Mouse (Mus musculus) MN1 (cell line): ENCODE data around the gene Trir.

Experiments
- DNase-seq: peaks from one replicate; pipeline ENCODE4 v3.0.0-alpha.2; 2016; ENCODE audit warnings: low spot score

Trir gene

GRCm38 (mm10) chr8:84994375-84994774 is 32.2 kb upstream of the Trir start:
- DNase-seq = no peak

DNA sequence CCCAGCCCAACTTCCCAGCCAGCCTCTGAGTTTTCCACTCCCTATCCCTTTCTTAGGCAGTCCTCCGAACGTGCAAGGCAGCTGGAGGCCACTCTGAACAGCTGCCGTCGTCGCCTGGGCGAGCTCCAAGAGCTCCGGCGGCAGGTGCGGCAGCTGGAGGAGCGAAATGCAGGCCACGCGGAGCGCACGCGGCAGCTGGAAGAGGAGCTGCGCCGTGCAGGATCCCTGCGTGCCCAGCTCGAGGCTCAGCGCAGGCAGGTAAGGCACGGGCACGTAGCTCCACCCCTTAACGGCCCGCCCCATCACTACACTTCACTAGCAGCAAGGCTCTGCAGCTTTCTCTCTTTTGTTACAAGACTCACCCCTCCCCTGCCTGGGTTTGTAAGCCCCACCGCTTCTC is 30.9 kb upstream of the Trir start:
- DNase-seq = no peak

DNA sequence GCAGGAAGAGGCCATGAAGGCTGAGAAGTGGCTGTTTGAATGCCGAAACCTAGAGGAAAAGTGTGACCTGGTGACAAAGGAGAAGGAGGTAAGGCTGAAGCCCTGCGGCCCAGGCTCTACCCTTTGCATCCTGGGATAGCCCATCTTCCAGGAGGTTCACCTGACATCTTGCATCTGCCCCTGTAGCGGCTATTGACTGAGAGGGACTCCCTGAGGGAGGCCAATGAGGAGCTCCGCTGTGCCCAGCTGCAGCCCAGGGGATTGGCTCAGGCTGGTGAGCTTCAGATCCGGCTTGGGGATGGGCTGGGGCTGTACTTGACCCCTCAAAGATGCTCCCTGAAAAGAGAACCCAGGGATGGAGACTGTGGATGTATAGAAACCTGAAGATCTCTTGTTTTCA is 29.6 kb upstream of the Trir start:
- DNase-seq = no peak

DNA sequence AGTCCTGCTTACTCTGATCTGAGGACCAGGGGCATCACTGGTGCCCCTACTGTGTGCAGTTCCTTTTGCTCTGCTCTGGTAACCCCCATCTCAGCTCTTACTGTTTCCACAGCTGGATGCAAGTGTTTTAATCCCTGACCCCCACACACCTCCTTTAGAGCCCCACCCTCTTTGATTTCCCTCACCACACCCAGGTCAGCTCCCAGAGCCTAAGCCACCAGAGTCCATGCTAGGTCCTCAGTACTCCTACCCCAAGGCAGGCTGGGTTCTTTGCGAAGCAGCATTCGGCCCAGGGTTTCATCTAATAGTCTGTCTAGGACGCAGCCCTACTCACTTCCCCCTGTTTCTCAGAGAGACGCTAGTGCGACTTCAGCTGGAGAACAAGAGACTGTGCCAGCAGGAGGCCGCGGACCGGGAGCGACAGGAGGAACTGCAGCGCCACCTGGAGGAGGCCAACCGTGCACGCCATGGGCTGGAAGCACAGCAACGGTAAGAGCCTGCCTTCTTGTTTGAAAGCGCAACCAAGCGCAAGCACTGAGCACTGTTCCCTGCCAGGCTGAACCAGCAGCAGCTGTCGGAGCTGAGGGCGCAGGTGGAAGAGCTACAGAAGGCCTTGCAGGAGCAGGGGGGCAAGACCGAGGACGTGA is 28.9 kb upstream of the Trir start:
- peak; percentile 89 for DNase-seq

GRCm38 (mm10) chr8:85007686-85008085 is 18.9 kb upstream of the Trir start:
- no peak for DNase-seq

DNA sequence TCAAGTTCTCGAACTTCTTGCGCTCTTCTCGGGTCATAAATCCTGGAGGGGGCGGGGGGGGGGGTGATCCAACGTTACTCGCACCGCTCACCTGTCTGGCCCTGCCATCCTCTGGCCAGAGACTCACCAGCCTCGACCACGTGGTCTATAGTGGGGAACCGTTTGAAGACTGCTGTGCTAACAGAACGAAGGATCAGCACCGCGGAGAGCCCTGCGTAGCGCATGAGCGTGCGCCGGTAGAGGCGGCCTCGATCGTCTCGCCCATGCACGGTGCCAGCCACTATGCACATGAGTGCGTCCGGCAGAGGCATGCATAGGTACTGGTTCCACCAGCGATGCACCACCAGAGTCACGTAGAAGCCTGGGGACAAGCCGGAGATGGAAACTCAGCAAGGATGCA is 15.4 kb upstream of the Trir start:
- DNase-seq = no peak

DNA sequence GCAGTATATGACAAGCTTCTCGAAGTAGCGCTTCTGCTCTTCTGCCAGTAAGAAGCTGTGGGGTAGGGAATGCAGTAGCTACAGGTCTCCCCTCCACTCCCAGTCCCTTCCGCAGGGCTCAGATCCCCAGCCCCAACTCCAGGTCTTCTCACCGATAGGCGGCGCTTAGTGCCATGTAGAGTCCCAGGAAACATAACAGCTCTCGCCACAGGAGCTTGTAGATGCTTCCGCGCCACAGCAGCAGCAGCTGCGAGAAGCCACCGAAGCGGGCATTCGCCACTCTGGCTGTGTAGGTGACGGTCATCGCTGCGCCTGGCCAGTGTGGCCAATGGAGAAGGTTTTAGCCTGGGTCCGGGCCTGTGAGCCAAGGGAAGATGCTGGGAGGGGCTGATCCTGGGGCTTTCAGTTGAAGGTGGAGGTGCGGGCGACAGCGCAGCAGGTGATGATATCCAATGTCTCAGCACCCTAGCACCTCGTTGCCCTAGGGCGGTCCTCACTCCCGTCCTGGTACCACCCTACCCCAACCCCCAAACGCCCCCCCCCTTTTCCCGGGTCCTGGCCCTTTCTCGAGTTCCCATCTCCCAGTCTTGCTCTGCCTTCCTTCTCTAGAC is 13.3 kb upstream of the Trir start:
- no peak for DNase-seq

DNA sequence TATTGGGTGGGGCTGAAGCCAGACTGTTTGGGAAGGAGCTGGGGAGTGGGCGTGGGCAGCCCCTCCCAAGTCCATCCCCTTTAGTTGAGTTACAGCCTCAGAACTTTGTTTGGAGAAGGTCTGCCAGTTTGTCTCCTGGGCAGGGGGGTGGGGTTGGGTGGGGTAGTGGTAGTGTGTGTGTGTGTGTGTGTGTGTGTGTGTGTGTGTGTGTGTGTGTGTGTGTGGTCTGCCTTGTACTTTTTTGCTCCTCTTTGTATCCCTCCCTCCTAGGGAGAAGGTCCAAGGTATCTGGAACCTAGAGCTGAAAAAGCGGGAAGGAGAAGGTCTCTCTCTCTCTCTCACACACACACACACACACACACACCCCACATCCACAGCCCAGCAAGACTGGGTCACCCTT is 12.2 kb upstream of the Trir start, which contains the start of gene Best2:
Gene Best2 (minus strand): TSS at position 101 of the 400 bp plus-strand sequence.
- no peak for DNase-seq

DNA sequence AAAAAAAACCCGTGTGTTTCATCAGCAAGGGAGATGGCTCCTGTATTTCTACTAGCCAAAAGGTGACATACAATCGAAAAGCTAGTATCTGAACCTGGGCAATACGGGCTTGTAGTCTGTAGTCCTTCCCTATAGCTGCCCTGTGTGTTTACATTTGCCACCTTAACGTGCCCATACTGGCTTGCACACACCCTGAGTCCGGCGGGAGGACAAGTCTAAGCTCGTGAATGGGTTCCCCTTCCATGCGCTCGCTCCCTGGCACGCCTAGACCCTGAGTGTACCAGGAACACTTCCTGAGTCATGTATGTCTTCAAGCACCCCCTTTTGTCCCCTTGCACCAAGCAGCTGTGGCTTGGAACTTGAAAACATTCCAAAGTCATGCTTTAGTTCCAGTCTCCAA is 9.9 kb upstream of the Trir start:
- DNase-seq = no peak

DNA sequence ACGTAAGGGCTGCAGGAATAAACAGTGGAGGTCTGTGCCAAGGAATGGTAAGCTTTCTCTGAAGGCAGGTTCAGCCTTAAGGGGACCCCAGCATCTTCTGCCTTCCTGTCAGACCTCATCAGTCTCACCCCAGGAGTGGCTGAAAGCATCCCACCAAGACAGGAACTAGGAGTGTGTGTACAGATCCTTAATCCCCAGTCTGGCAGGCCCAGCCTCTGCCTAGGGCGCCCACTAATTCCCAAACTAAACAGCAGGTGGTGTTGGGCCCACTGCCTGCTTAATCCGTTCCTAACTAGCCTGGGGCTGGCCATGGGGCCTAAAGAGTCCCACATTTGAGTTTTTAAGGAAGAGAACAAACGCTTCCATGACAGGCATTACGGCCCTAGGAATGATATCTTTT is 9.4 kb upstream of the Trir start:
- DNase-seq = no peak

GRCm38 (mm10) chr8:85021514-85022055 is 5.0 kb upstream of the Trir start:
- DNase-seq = no peak

DNA sequence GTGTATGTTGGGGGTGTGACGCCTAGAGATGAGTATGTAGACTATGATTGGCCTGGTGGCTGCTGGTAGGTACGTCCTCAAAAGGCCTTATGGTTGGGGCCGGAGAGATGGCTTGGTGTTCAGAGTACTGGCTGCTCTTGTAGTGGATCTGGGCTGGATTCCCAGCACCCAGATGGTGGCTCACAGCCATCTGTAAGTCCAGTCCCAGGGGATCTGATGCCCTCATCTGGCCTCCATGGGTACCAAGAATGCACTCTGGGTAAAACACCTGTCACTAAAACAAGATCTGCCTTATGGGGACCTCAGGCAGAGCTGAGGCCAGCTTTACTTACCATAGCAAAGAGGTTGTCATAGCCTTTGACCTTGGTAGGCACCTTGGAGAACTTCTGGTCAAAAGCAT is 2.8 kb upstream of the Trir start:
- peak; percentile 61 for DNase-seq

- DNase-seq = peak; percentile 96
Observed at GRCm38 (mm10) chr8:85025098-85025932, 1.3 kb upstream of the Trir start, which contains the start of gene Asna1. Asna1 (minus strand) TSS chr8:85025281.

DNA sequence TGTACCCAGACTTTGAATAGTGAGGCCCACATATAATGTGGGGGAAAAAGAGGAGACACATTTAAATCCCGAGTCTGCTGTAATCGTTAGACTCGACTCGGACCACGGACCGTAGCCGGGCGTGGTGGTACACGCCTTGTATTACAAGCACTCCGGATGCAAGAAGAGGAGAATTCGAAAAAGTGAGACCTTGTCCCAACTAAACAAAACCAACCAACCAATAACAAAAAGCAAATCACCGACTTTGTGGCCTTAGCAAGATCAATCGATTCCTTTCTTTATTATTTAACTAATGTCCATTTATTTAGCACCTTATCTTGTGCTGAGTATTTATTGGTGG is 863 bp downstream of the Trir start:
- DNase-seq = peak; percentile 46

- peak; percentile 59 for DNase-seq
Observed at GRCm38 (mm10) chr8:85027922-85028321, 1.3 kb downstream of the Trir start.

DNA sequence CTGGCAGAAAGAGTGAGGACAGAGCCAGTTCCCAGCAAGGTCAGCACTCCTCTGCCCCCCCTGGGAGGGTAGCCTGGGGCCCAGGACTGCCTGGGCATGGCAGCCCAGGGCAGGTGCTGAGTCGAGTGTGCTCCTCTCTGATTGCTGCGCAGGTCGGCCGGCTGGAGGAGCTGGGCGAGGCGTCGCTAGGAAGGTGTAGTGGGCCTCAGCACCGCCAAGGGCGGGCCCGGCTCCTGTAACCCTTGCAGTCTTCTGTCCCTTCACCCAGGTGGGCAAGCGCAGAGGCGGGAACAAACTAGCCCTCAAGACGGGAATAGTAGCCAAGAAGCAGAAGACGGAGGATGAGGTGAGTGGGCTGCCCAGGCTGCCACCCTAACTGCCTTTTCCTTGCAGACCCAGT is 2.6 kb downstream of the Trir start:
- DNase-seq = no peak

- no peak for DNase-seq
Observed at GRCm38 (mm10) chr8:85032622-85033311, 6.1 kb downstream of the Trir start.

DNA sequence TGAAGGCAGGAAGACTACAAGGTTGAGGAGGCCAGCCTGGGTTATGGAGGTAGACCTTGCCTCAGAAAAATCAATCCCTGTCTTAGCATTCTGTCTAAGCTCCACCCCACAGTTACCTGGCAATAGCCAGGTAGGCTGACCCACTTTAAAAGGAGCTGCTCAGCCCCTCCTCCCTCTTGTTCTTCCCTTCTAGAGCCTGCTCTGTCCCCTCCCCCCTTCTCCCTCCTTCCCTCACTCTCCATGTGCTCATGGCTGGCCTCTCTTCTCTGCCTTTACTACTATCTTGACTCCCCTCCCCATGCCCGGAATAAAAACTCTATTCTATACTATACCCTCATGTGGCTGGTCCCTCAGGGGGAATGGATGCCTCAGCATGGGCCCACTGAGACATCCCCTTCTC is 7.2 kb downstream of the Trir start:
- no peak for DNase-seq

GRCm38 (mm10) chr8:85034764-85035163 is 8.1 kb downstream of the Trir start:
- DNase-seq = no peak

DNA sequence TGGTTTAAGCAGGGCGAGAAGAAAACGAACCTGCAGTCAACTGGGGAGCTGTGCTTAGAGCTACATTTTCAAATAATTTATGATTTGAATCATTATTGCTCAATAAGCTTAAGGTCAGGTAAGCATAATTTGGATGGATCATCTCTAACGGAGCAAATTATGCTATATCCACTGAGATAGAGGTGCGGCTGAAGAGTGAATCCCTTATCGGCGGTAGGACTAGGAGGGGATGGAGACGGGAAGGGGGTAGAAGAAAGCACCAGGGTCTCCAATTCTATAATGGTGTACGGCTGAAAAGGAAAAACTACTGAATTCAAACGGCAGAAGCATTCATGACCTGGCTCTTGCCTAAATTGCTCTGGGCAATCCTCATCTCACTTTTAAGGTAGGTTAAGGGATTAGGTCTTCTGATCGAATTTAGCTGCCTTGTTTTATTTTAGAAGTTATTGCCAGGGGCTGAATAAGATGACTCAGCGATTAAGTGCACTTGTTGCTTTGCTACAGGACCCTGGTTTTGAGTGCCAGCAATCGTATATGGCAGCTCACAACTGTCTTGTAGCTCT is 8.6 kb downstream of the Trir start:
- DNase-seq = no peak

GRCm38 (mm10) chr8:85035728-85036310 is 9.2 kb downstream of the Trir start:
- DNase-seq = peak; percentile 44

DNA sequence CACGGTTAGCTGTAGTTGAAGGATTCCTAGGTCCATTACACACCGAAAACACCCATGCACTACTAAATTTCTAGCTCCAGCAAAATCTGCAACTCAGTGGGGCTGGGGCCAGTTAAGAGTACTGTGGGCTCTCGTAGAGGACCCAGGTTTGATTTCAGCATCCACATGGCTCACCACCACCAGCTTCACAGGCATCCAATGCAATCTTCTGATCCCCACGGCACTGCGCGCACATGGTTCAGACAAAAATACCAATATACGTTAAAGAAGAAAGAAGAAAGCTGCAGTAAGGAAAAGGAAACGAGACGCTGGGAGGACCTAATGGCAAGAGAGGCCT is 9.7 kb downstream of the Trir start:
- no peak for DNase-seq
